Mouse (Mus musculus) hindbrain, embryonic 10.5 days (tissue): ENCODE data around the gene Mthfr. TPM values are rescaled to one million over a fixed set of nuclear protein-coding genes. Genes with fewer than 3 reads are reported as not detected.

Experiments
- DNase-seq: peaks from one replicate; pipeline ENCODE4 v3.0.0-alpha.2; 2017; ENCODE audit warnings: low spot score
- H3K27ac ChIP-seq: fragments of 300-500 bp; sonication (generic); 2 replicates; pipeline ENCODE4 v1.5.1; 2016; ENCODE audit warnings: mild to moderate bottlenecking, moderate library complexity
- H3K27me3 ChIP-seq: fragments of 300-500 bp; sonication (generic); 2 replicates; pipeline ENCODE4 v1.6.1; 2016; ENCODE audit warnings: mild to moderate bottlenecking; ENCODE audit not compliant: poor library complexity, insufficient read depth, severe bottlenecking
- H3K36me3 ChIP-seq: fragments of 300-500 bp; sonication (generic); 2 replicates; pipeline ENCODE4 v1.6.1; 2016; ENCODE audit warnings: mild to moderate bottlenecking, moderate library complexity
- H3K4me1 ChIP-seq: fragments of 300-500 bp; sonication (generic); replicated peaks from 2 replicates; pipeline ENCODE4 v1.6.1; 2016; ENCODE audit warnings: mild to moderate bottlenecking
- H3K4me3 ChIP-seq: fragments of 300-500 bp; sonication (generic); 2 replicates; pipeline ENCODE4 v1.5.1; 2016; ENCODE audit warnings: mild to moderate bottlenecking, moderate library complexity
- H3K9me3 ChIP-seq: fragments of 300-500 bp; sonication (generic); 2 replicates; pipeline ENCODE4 v1.6.1; 2016; ENCODE audit warnings: mild to moderate bottlenecking, moderate library complexity
- WGBS: fragments of 180-500 bp; shearing (Covaris S2); methylation state at CpG from one replicate; pipeline ENCODE4 v1.1.7; 2016; 5-methylcytosine and 5-hydroxymethylcytosine counted together
- polyA plus RNA-seq: library from polyadenylated mRNA; unstranded; fragments of >200 nt; fragmentation: Nextera tagmentation; extraction: Ambion mirVana; gene quantifications from 2 replicates; pipeline ENCODE4 v1.2.1, GENCODE M21; 2016

The Mthfr gene
- polyA plus RNA-seq, 1 experiment from 2014 or later = 30.0 TPM

- no peak for DNase-seq
- H3K27ac ChIP-seq = peak overlapping the region; percentile 91; the same call in 1 of the 2 replicates
- no peak overlapping the region for H3K4me3 ChIP-seq
- no peaks in the 10 kb centered on the region for H3K9me3 ChIP-seq
- H3K27me3 ChIP-seq = peaks cover 9% of the 10 kb centered on the region; the same call in 1 of the 2 replicates
- WGBS = 50% methylated on average over 4 of the region's 4 CpGs
- peaks cover 51% of the 10 kb centered on the region for H3K4me1 ChIP-seq
- no peaks in the 10 kb centered on the region for H3K36me3 ChIP-seq
Measured at GRCm38 (mm10) chr4:148089166-148089565, 50.3 kb downstream of the Mthfr start.

GRCm38 (mm10) chr4:148091181-148091580 is 52.3 kb downstream of the Mthfr start:
- no peak for DNase-seq
- H3K36me3 ChIP-seq = no peaks in the 10 kb centered on the region
- H3K4me1 ChIP-seq = peaks cover 33% of the 10 kb centered on the region
- H3K4me3 ChIP-seq = no peak overlapping the region
- peaks cover 4% of the 10 kb centered on the region; the same call in 1 of the 2 replicates for H3K27me3 ChIP-seq
- 93% methylated on average over 1 of the region's 1 CpGs for WGBS
- no peaks in the 10 kb centered on the region for H3K9me3 ChIP-seq
- H3K27ac ChIP-seq = no peak overlapping the region

GRCm38 (mm10) chr4:148092551-148093271 is 53.8 kb downstream of the Mthfr start:
- WGBS = 89% methylated on average over 11 of the region's 11 CpGs
- no peak for DNase-seq

GRCm38 (mm10) chr4:148094161-148094560 is 55.3 kb downstream of the Mthfr start:
- H3K4me3 ChIP-seq = no peak overlapping the region
- H3K4me1 ChIP-seq = peaks cover 4% of the 10 kb centered on the region
- no peaks in the 10 kb centered on the region for H3K36me3 ChIP-seq
- DNase-seq = no peak
- H3K27ac ChIP-seq = no peak overlapping the region
- H3K27me3 ChIP-seq = no peaks in the 10 kb centered on the region
- WGBS = 84% methylated on average over 5 of the region's 5 CpGs
- H3K9me3 ChIP-seq = no peaks in the 10 kb centered on the region

More at GRCm38 (mm10) chr4:148092551-148093271, 53.8 kb downstream of the Mthfr start:
- Histone ChIP-seq H3K27me3 (no peaks in the 10 kb centered on the region), H3K27ac (no peak overlapping the region), H3K4me3 (no peak overlapping the region), H3K4me1 (peaks cover 18% of the 10 kb centered on the region), H3K9me3 (no peaks in the 10 kb centered on the region), H3K36me3 (no peaks in the 10 kb centered on the region)

- WGBS = 86% methylated on average over 4 of the region's 4 CpGs
Measured at GRCm38 (mm10) chr4:148095081-148095480, 56.2 kb downstream of the Mthfr start.

GRCm38 (mm10) chr4:148097936-148098335 is 59.1 kb downstream of the Mthfr start:
- peaks cover 22% of the 10 kb centered on the region for H3K27me3 ChIP-seq
- WGBS = 94% methylated on average over 2 of the region's 2 CpGs
- peaks cover 18% of the 10 kb centered on the region for H3K4me1 ChIP-seq

More at GRCm38 (mm10) chr4:148095081-148095480, 56.2 kb downstream of the Mthfr start:
- no peak overlapping the region for H3K4me3 ChIP-seq
- H3K9me3 ChIP-seq = no peaks in the 10 kb centered on the region
- no peak for DNase-seq
- H3K27me3 ChIP-seq = peaks cover 4% of the 10 kb centered on the region; the same call in 1 of the 2 replicates
- no peaks in the 10 kb centered on the region for H3K36me3 ChIP-seq
- no peak overlapping the region for H3K27ac ChIP-seq
- no peaks in the 10 kb centered on the region for H3K4me1 ChIP-seq

GRCm38 (mm10) chr4:148098666-148099065 is 59.8 kb downstream of the Mthfr start:
- H3K4me3 ChIP-seq = no peak overlapping the region
- DNase-seq = no peak
- no peak overlapping the region for H3K27ac ChIP-seq
- peaks cover 25% of the 10 kb centered on the region for H3K27me3 ChIP-seq
- 90% methylated on average over 3 of the region's 3 CpGs for WGBS
- peaks cover 18% of the 10 kb centered on the region for H3K4me1 ChIP-seq
- H3K36me3 ChIP-seq = peaks cover 9% of the 10 kb centered on the region
- H3K9me3 ChIP-seq = no peaks in the 10 kb centered on the region

More at GRCm38 (mm10) chr4:148097936-148098335, 59.1 kb downstream of the Mthfr start:
- Histone ChIP-seq H3K27ac (no peak overlapping the region; the same call in 1 of the 2 replicates), H3K4me3 (no peak overlapping the region), H3K9me3 (no peaks in the 10 kb centered on the region), H3K36me3 (peaks cover 9% of the 10 kb centered on the region)
- no peak for DNase-seq

GRCm38 (mm10) chr4:148101801-148102527 is 63.1 kb downstream of the Mthfr start:
- WGBS = 16% methylated on average over 29 of the region's 29 CpGs
- peak; percentile 82 for DNase-seq

GRCm38 (mm10) chr4:148104146-148104545 is 65.3 kb downstream of the Mthfr start:
- Histone ChIP-seq H3K36me3 (peaks cover 26% of the 10 kb centered on the region), H3K4me1 (peaks cover 40% of the 10 kb centered on the region), H3K27ac (no peak overlapping the region), H3K27me3 (peaks cover 31% of the 10 kb centered on the region), H3K4me3 (no peak overlapping the region), H3K9me3 (no peaks in the 10 kb centered on the region)
- WGBS = 86% methylated on average over 3 of the region's 3 CpGs
- DNase-seq = no peak

More at GRCm38 (mm10) chr4:148101801-148102527, 63.1 kb downstream of the Mthfr start:
- Histone ChIP-seq H3K27me3 (peaks cover 27% of the 10 kb centered on the region), H3K27ac (peak overlapping the region; percentile 85), H3K4me1 (peaks cover 18% of the 10 kb centered on the region), H3K4me3 (peak overlapping the region; percentile 44), H3K36me3 (peaks cover 9% of the 10 kb centered on the region), H3K9me3 (no peaks in the 10 kb centered on the region)

GRCm38 (mm10) chr4:148107621-148108291 is 68.9 kb downstream of the Mthfr start:
- H3K4me1 ChIP-seq = peaks cover 29% of the 10 kb centered on the region
- 58% methylated on average over 22 of the region's 22 CpGs for WGBS
- H3K9me3 ChIP-seq = no peaks in the 10 kb centered on the region
- peak; percentile 61 for DNase-seq
- peaks cover 9% of the 10 kb centered on the region; the same call in 1 of the 2 replicates for H3K27me3 ChIP-seq
- H3K4me3 ChIP-seq = 0 out of 2 replicates have a peak overlapping the region, but pooled peaks have one; percentile 20
- H3K36me3 ChIP-seq = peaks cover 38% of the 10 kb centered on the region
- H3K27ac ChIP-seq = peak overlapping the region; percentile 75

- Histone ChIP-seq H3K9me3 (no peaks in the 10 kb centered on the region), H3K27ac (peak overlapping the region; percentile 75), H3K27me3 (peaks cover 6% of the 10 kb centered on the region; the same call in 1 of the 2 replicates), H3K4me1 (peaks cover 29% of the 10 kb centered on the region), H3K4me3 (no peak overlapping the region), H3K36me3 (peaks cover 44% of the 10 kb centered on the region)
- no peak for DNase-seq
- 70% methylated on average over 7 of the region's 7 CpGs for WGBS
Measured at GRCm38 (mm10) chr4:148108565-148109100, 69.8 kb downstream of the Mthfr start.
